Mouse (Mus musculus): ENCODE results near the gene Hist4h4. TPM values are rescaled to one million over a fixed set of nuclear protein-coding genes. Genes with fewer than 3 reads are reported as not detected.
"Not testable (repeated sequence)": the region's sequence is repeated elsewhere in the genome, so short reads cannot be mapped to it uniquely, and the experiment has no call there.

Gene Hist4h4
- polyA plus RNA-seq, 1 experiment from 2014 or later = 0.46 TPM

GRCm38 (mm10) chr6:136804705-136805408 lies 642 bp upstream of the Hist4h4 start:
- DNase-seq (ENCODE audit: low spot score) (peak; percentile 25), ATAC-seq (replicated peaks; ENCODE audit: insufficient number of reproducible peaks, low FRiP score, low TSS enrichment, low read depth) (no peak)
- Histone ChIP-seq H3K9ac (replicated peaks; ENCODE audit: low read length) (peak overlapping the region; percentile 43), H3K36me3 (replicated peaks; ENCODE audit: control insufficient read depth, insufficient read depth, low read depth, low read length) (no peaks in the 10 kb centered on the region), H3K4me3 (ENCODE audit: low read depth, low read length) (peak overlapping the region; percentile 70), H3K4me1 (ENCODE audit: control insufficient read depth, insufficient read depth, low read length) (no peaks in the 10 kb centered on the region), H3K9me3 (replicated peaks; ENCODE audit: control insufficient read depth, low read length) (no peaks in the 10 kb centered on the region), H3K27me3 (ENCODE audit: control insufficient read depth, insufficient read depth, low read length) (no peaks in the 10 kb centered on the region), H3K27ac (replicated peaks; ENCODE audit: low read depth, low read length) (peak overlapping the region; percentile 100), H3K4me2 (ENCODE audit: low read depth, low read length) (peak overlapping the region; percentile 25; the same call in 1 of the 2 replicates)
- 35% methylated on average over 9 of the region's 9 CpGs for WGBS

- Histone ChIP-seq H3K4me2 (ENCODE audit: low read depth, low read length) (peak overlapping the region; percentile 92), H3K9me3 (replicated peaks; ENCODE audit: control insufficient read depth, low read length) (no peaks in the 10 kb centered on the region), H3K36me3 (replicated peaks; ENCODE audit: control insufficient read depth, insufficient read depth, low read depth, low read length) (no peaks in the 10 kb centered on the region), H3K27ac (replicated peaks; ENCODE audit: low read depth, low read length) (peak overlapping the region; percentile 100), H3K27me3 (ENCODE audit: control insufficient read depth, insufficient read depth, low read length) (no peaks in the 10 kb centered on the region), H3K4me1 (ENCODE audit: control insufficient read depth, insufficient read depth, low read length) (no peaks in the 10 kb centered on the region), H3K9ac (replicated peaks; ENCODE audit: low read length) (peak overlapping the region; percentile 98), H3K4me3 (ENCODE audit: low read depth, low read length) (peak overlapping the region; percentile 70)
- DNase-seq (ENCODE audit: low spot score) (peak; percentile 61), ATAC-seq (replicated peaks; ENCODE audit: insufficient number of reproducible peaks, low FRiP score, low TSS enrichment, low read depth) (peak; percentile 2; the same call in 1 of the 2 replicates)
- 18% methylated on average over 12 of the region's 12 CpGs for WGBS
These were observed 999 bp downstream of the Hist4h4 start for GRCm38 (mm10) chr6:136803093-136803738.

DNA sequence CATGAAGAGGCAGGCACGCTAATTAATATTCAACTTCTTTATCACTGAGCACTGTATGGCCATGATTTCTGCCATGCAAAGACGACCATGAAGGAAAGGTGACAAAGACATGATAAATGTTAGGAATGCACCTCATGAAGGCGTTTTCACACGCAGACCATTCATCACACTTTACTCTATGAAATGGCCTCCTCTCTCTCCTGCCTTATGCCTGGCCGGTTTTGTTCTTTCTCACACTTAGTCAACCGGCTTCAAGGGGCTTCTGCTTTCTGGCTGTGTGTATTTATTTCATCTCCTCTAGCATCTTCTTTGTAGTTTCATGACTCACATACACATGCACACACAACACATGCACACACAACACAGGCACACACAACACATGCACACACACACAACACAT lies 2.9 kb downstream of the Hist4h4 start:
- H3K36me3 ChIP-seq (replicated peaks; ENCODE audit: control insufficient read depth, insufficient read depth, low read depth, low read length) = no peaks in the 10 kb centered on the region
- H3K4me2 ChIP-seq (ENCODE audit: low read depth, low read length) = no peak overlapping the region
- H3K9ac ChIP-seq (replicated peaks; ENCODE audit: low read length) = no peak overlapping the region
- no peak overlapping the region for H3K4me3 ChIP-seq (ENCODE audit: low read depth, low read length)
- H3K4me1 ChIP-seq (ENCODE audit: control insufficient read depth, insufficient read depth, low read length) = no peaks in the 10 kb centered on the region
- no peak for ATAC-seq (replicated peaks; ENCODE audit: insufficient number of reproducible peaks, low FRiP score, low TSS enrichment, low read depth)
- 85% methylated on average over 6 of the region's 6 CpGs for WGBS
- H3K27ac ChIP-seq (replicated peaks; ENCODE audit: low read depth, low read length) = no peak overlapping the region
- no peak for DNase-seq (ENCODE audit: low spot score)
- H3K27me3 ChIP-seq (ENCODE audit: control insufficient read depth, insufficient read depth, low read length) = no peaks in the 10 kb centered on the region
- H3K9me3 ChIP-seq (replicated peaks; ENCODE audit: control insufficient read depth, low read length) = no peaks in the 10 kb centered on the region

DNA sequence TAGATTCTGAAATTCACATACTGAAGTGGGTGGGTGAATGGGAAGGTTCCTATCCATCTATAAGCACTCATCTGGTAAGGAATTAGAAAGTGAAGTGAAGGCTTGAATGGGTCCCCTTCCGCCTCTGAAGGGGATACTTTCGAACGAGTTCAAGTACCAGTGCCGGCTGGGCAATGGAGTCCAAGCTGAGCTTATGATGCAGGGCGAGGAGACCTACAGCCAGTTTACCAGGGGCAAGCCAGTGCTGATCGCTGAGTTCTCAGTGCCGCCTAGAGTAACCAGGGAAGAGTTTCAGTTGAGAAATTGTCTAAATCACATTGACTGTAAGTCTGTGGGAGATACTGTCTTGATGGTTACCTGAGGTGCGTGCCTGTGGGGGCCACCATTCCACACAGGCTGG lies 3.5 kb downstream of the Hist4h4 start:
- Histone ChIP-seq H3K27me3 (ENCODE audit: control insufficient read depth, insufficient read depth, low read length) (no peaks in the 10 kb centered on the region), H3K27ac (replicated peaks; ENCODE audit: low read depth, low read length) (no peak overlapping the region), H3K36me3 (replicated peaks; ENCODE audit: control insufficient read depth, insufficient read depth, low read depth, low read length) (no peaks in the 10 kb centered on the region), H3K4me2 (ENCODE audit: low read depth, low read length) (no peak overlapping the region), H3K4me3 (ENCODE audit: low read depth, low read length) (no peak overlapping the region), H3K4me1 (ENCODE audit: control insufficient read depth, insufficient read depth, low read length) (no peaks in the 10 kb centered on the region), H3K9ac (replicated peaks; ENCODE audit: low read length) (no peak overlapping the region), H3K9me3 (replicated peaks; ENCODE audit: control insufficient read depth, low read length) (no peaks in the 10 kb centered on the region)
- ATAC-seq (replicated peaks; ENCODE audit: insufficient number of reproducible peaks, low FRiP score, low TSS enrichment, low read depth) = no peak
- no peak for DNase-seq (ENCODE audit: low spot score)
- 93% methylated on average over 8 of the region's 8 CpGs for WGBS

DNA sequence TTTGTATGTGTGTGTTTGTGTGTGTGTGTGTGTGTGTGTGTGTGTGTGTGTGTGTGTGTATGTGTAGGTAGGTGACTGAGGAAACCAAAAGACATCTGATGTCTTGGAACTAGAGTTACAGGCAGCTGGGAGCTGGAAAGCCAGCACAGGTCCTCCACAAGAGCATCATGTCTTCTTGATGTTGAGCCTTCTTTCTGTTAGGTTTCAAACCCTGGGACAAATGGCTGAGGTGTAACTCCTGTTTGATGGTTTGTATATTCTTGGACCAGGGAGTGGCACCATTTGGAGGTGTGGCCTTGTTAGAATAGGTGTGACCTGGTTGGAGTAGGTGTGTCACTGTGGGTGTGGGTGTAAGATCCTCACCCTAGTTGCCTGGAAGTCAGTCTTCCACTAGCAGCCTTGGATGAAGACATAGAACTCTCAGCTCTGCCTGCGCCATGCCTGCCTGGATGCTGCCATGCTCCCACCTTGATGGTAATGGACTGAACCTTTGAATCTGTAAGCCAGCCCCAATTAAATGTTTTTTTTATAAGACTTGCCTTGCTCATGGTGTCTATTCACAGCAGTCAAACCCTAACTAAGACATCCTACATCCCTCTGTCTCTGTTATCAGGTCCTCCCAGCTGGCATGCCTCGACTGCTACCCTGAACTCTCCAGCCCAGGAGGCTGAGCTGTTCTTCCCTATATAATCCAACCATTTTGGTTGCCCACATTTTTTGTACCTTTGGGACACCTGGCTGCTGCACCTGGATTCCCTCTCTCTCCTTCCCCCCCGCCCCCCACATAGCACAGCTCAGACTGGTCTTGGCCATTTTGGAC lies 6.1 kb downstream of the Hist4h4 start:
- ATAC-seq (replicated peaks; ENCODE audit: insufficient number of reproducible peaks, low FRiP score, low TSS enrichment, low read depth) = not testable (repeated sequence)

DNA sequence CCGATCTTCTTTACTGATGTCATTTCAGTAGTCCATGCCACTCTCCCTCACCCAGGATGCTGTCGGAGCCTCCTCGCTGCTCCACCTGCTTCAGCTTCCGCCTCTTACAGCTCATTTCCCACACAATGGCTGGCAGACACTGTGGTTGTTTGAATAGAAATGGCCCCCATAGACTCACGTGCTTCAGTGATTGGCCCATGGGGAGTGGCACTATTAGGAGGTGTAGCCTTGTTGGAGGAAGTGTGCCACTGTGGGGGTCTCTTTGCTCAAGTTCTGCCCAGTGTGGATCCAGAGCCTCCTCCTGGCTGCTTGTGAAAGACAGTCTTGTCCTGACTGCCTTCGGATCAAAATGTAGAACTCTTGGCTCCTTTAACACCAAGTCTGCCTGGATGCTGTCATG lies 8.4 kb downstream of the Hist4h4 start:
- DNase-seq (ENCODE audit: low spot score) = no peak
- no peak overlapping the region for H3K4me2 ChIP-seq (ENCODE audit: low read depth, low read length)
- H3K4me3 ChIP-seq (ENCODE audit: low read depth, low read length) = no peak overlapping the region
- H3K4me1 ChIP-seq (ENCODE audit: control insufficient read depth, insufficient read depth, low read length) = no peaks in the 10 kb centered on the region
- no peak overlapping the region for H3K9ac ChIP-seq (replicated peaks; ENCODE audit: low read length)
- no peaks in the 10 kb centered on the region; the same call in 1 of the 2 replicates for H3K27me3 ChIP-seq (ENCODE audit: control insufficient read depth, insufficient read depth, low read length)
- H3K27ac ChIP-seq (replicated peaks; ENCODE audit: low read depth, low read length) = no peak overlapping the region
- ATAC-seq (replicated peaks; ENCODE audit: insufficient number of reproducible peaks, low FRiP score, low TSS enrichment, low read depth) = no peak
- 59% methylated on average over 6 of the region's 6 CpGs for WGBS
- H3K36me3 ChIP-seq (replicated peaks; ENCODE audit: control insufficient read depth, insufficient read depth, low read depth, low read length) = no peaks in the 10 kb centered on the region
- H3K9me3 ChIP-seq (replicated peaks; ENCODE audit: control insufficient read depth, low read length) = no peaks in the 10 kb centered on the region

More for the DNA sequence above, 6.1 kb downstream of the Hist4h4 start:
- not testable (repeated sequence) for H3K9me3 ChIP-seq (replicated peaks; ENCODE audit: control insufficient read depth, low read length); H3K4me3 ChIP-seq (ENCODE audit: low read depth, low read length); H3K27me3 ChIP-seq (ENCODE audit: control insufficient read depth, insufficient read depth, low read length); H3K9ac ChIP-seq (replicated peaks; ENCODE audit: low read length); H3K4me1 ChIP-seq (ENCODE audit: control insufficient read depth, insufficient read depth, low read length); DNase-seq (ENCODE audit: low spot score); H3K4me2 ChIP-seq (ENCODE audit: low read depth, low read length); H3K27ac ChIP-seq (replicated peaks; ENCODE audit: low read depth, low read length); H3K36me3 ChIP-seq (replicated peaks; ENCODE audit: control insufficient read depth, insufficient read depth, low read depth, low read length)
- 80% methylated on average over 3 of the region's 3 CpGs for WGBS

- Histone ChIP-seq H3K9me3 (replicated peaks; ENCODE audit: control insufficient read depth, low read length) (no peaks in the 10 kb centered on the region), H3K4me2 (ENCODE audit: low read depth, low read length) (no peak overlapping the region), H3K27ac (replicated peaks; ENCODE audit: low read depth, low read length) (no peak overlapping the region), H3K4me3 (ENCODE audit: low read depth, low read length) (no peak overlapping the region), H3K9ac (replicated peaks; ENCODE audit: low read length) (no peak overlapping the region), H3K27me3 (ENCODE audit: control insufficient read depth, insufficient read depth, low read length) (no peaks in the 10 kb centered on the region; the same call in 1 of the 2 replicates), H3K4me1 (ENCODE audit: control insufficient read depth, insufficient read depth, low read length) (no peaks in the 10 kb centered on the region), H3K36me3 (replicated peaks; ENCODE audit: control insufficient read depth, insufficient read depth, low read depth, low read length) (no peaks in the 10 kb centered on the region)
- 61% methylated on average over 1 of the region's 1 CpGs for WGBS
- no peak for DNase-seq (ENCODE audit: low spot score)
- no peak for ATAC-seq (replicated peaks; ENCODE audit: insufficient number of reproducible peaks, low FRiP score, low TSS enrichment, low read depth)
These were observed 9.1 kb downstream of the Hist4h4 start for GRCm38 (mm10) chr6:136795110-136795509.

Measured in embryonic facial prominence, embryonic 11.5 days (tissue).